Mouse (Mus musculus): ENCODE results near the gene Ccdc103. TPM values are rescaled to one million over a fixed set of nuclear protein-coding genes. Genes with fewer than 3 reads are reported as not detected.

The Ccdc103 gene
- 1 to 10 TPM; 1.5 to 3.0 TPM for total RNA-seq (2021)
- long read RNA-seq, experiment 1, partial matches to known transcripts = 0 of 1 reads
- long read RNA-seq, experiment 1, other reads (novel, unspliced or antisense) = 1 of 1 reads
- long read RNA-seq, experiment 2, partial matches to known transcripts = 0 of 3 reads
- long read RNA-seq, experiment 2, other reads (novel, unspliced or antisense) = 2 of 3 reads

- peak; percentile 93 for DNase-seq (ENCODE audit: low spot score in 2 of 2)
- Histone ChIP-seq H3K27ac (peak within 1 kb of the TSS; percentile 99), H3K4me3 (peak within 1 kb of the TSS; percentile 71)
- TF ChIP-seq CTCF (conservative IDR thresholded peaks at IDR 0.05) = no peak
Observed at GRCm38 (mm10) chr11:102880585-102881313, at the start of gene Ccdc103, which contains the start of gene Eftud2. Gene Ccdc103 (plus strand): TSS chr11:102881204. Gene Eftud2 (minus strand): TSS chr11:102880985.

- no peak overlapping the region for H3K4me3 ChIP-seq
- H3K27ac ChIP-seq = no peak overlapping the region
- no peak for DNase-seq (ENCODE audit: low spot score in 2 of 2)
- no peak for TF ChIP-seq CTCF (conservative IDR thresholded peaks at IDR 0.05)
Observed at GRCm38 (mm10) chr11:102832700-102833297, 48.2 kb upstream of the Ccdc103 start.

- TF ChIP-seq CTCF (conservative IDR thresholded peaks at IDR 0.05) = no peak
- no peak overlapping the region for H3K4me3 ChIP-seq
- no peak overlapping the region for H3K27ac ChIP-seq
- no peak for DNase-seq (ENCODE audit: low spot score in 2 of 2)
Observed at GRCm38 (mm10) chr11:102834219-102834618, 46.8 kb upstream of the Ccdc103 start.

DNA sequence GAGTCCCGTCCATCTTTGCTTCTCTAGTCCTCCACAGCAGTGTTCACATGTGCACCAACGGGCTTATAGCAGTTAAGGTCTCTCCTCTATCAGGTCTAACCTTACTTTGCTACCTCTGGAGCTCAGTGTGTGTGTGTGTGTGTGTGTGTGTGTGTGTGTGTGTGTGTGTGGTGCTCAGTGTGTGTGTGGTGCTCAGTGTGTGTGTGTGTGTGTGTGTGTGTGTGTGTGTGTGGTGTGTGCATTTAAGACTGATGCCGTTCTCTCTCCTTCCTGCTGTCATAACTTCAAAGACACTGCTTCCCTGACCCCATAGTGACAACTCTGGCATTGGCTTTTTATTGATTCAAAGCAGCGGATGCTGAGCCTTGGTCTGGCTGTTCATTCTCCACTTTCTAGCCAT is 45.5 kb upstream of the Ccdc103 start, which contains the start of gene Higd1b:
Gene Higd1b (plus strand): TSS at position 301 of the 400 bp plus-strand sequence.
- TF ChIP-seq CTCF (conservative IDR thresholded peaks at IDR 0.05) = no peak
- no peak for DNase-seq (ENCODE audit: low spot score in 2 of 2)
- Histone ChIP-seq H3K27ac (no peak within 1 kb of the TSS), H3K4me3 (no peak within 1 kb of the TSS)

DNA sequence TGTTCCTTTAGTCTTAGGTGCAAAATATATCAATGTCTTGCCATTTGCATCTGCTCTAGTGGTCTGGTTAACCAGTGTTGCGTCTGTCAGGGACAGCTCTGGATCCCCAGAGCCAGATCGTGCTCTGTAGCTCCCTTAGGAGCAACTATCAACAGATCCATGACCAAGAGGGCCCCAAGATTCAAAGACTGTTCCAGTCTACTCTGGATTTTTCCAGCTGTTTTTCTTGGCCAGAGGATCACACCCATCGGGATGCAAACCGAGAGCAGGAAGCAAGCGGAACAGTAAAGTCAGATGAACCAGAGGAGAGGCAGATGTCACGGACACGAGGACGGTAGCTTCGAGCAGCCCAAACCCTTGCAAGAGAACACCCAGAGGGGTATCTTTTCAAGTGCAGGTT is 44.9 kb upstream of the Ccdc103 start:
- Histone ChIP-seq H3K27ac (no peak overlapping the region), H3K4me3 (no peak overlapping the region)
- no peak for TF ChIP-seq CTCF (conservative IDR thresholded peaks at IDR 0.05)
- no peak for DNase-seq (ENCODE audit: low spot score in 2 of 2)

GRCm38 (mm10) chr11:102837385-102837784 is 43.6 kb upstream of the Ccdc103 start:
- DNase-seq (ENCODE audit: low spot score in 2 of 2) = no peak
- no peak for TF ChIP-seq CTCF (conservative IDR thresholded peaks at IDR 0.05)
- Histone ChIP-seq H3K27ac (no peak overlapping the region), H3K4me3 (no peak overlapping the region)

DNA sequence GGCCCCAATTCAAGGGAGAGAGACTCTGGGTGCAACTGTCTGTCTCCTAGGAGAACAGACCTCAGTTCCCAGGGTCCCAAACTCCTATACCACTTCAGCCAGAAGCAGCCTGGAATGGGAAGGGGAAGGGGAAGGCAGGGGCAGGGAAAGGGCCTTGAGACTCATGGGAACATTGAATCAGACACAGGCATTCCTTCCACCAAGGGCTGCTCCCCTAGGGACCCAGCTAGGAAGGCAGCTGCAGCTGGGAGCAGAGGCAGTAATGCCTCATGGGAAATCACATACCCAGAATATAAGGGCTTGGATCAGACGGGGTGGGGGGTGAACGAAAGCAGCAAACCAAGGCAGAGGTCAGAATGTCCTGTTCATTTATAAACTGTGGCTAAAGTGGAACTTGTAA is 42.9 kb upstream of the Ccdc103 start:
- Histone ChIP-seq H3K27ac (no peak overlapping the region), H3K4me3 (no peak overlapping the region)
- no peak for TF ChIP-seq CTCF (conservative IDR thresholded peaks at IDR 0.05)
- DNase-seq (ENCODE audit: low spot score in 2 of 2) = no peak

GRCm38 (mm10) chr11:102838616-102839150 is 42.3 kb upstream of the Ccdc103 start:
- Histone ChIP-seq H3K4me3 (no peak overlapping the region), H3K27ac (no peak overlapping the region; the same call in 1 of the 2 replicates)
- no peak for TF ChIP-seq CTCF (conservative IDR thresholded peaks at IDR 0.05)
- DNase-seq (ENCODE audit: low spot score in 2 of 2) = no peak

DNA sequence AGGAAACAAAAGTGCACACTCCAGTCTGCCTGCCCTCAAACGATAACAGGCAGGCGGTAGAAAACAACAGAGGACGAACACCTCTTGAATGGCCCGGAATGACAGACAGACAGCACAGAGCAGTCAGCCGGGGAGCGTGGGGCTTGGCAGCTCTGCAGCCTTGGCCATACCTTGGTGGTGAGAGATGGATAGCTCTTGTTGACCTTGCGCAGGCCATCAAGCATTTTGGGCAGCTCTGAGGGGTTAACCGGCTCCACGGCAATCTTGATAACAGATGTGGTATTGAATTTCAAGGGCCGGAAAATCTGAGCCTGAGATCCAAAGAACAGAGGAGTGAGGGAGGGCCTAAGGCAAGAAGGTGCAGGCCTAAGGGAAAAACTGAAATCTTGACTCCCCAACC is 35.1 kb upstream of the Ccdc103 start:
- Histone ChIP-seq H3K27ac (no peak overlapping the region), H3K4me3 (no peak overlapping the region)
- no peak for DNase-seq (ENCODE audit: low spot score in 2 of 2)
- TF ChIP-seq CTCF (conservative IDR thresholded peaks at IDR 0.05) = no peak

- no peak overlapping the region for H3K4me3 ChIP-seq
- DNase-seq (ENCODE audit: low spot score in 2 of 2) = peak in 1 of 2 experiments; percentile 33
- TF ChIP-seq CTCF (conservative IDR thresholded peaks at IDR 0.05) = peak; percentile 79
Observed at GRCm38 (mm10) chr11:102851883-102852282, 29.1 kb upstream of the Ccdc103 start.

GRCm38 (mm10) chr11:102853760-102854159 is 27.2 kb upstream of the Ccdc103 start:
- peak; percentile 75 for TF ChIP-seq CTCF (conservative IDR thresholded peaks at IDR 0.05)
- no peak overlapping the region for H3K27ac ChIP-seq
- H3K4me3 ChIP-seq = no peak overlapping the region
- DNase-seq (ENCODE audit: low spot score in 2 of 2) = no peak

More at GRCm38 (mm10) chr11:102851883-102852282, 29.1 kb upstream of the Ccdc103 start:
- H3K27ac ChIP-seq = no peak overlapping the region

GRCm38 (mm10) chr11:102855941-102856340 is 25.1 kb upstream of the Ccdc103 start:
- no peak for TF ChIP-seq CTCF (conservative IDR thresholded peaks at IDR 0.05)
- Histone ChIP-seq H3K4me3 (no peak overlapping the region), H3K27ac (no peak overlapping the region)
- DNase-seq (ENCODE audit: low spot score in 2 of 2) = no peak

DNA sequence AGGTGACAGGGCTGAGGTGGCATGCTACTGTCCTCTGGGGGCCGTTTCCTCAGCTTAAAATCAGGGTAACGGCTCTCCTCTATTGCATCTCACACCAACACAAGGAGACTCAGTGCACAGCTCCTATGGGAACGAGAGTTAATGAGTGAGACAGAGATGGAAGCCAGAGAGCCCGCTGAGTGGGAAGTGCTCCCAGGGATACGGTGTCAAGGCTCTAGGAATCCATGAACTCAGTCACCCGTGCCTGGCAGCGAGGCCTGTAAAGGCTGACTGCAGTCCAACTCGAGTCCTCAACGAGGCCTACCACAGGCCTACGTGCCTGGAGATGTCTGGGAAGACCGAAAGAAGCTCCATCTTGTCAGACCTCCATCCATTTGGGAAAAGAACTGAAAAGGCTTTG is 22.1 kb upstream of the Ccdc103 start:
- no peak for DNase-seq (ENCODE audit: low spot score in 2 of 2)
- Histone ChIP-seq H3K27ac (no peak overlapping the region), H3K4me3 (no peak overlapping the region)
- TF ChIP-seq CTCF (conservative IDR thresholded peaks at IDR 0.05) = no peak

Measured in layer of hippocampus, adult 2 months (tissue).